Mouse (Mus musculus) cerebellum, adult 11 months (tissue): ENCODE measurements around the gene Slc25a44.
A peak's percentile ranks its signal among the peaks of the same experiment; 100 is the strongest.
"Not testable (repeated sequence)": the region's sequence is repeated elsewhere in the genome, so short reads cannot be mapped to it uniquely, and the experiment has no call there.

Experiments used
- DNase-seq: peaks from one replicate; pipeline ENCODE4 v3.0.0; 2022

Gene Slc25a44

DNA sequence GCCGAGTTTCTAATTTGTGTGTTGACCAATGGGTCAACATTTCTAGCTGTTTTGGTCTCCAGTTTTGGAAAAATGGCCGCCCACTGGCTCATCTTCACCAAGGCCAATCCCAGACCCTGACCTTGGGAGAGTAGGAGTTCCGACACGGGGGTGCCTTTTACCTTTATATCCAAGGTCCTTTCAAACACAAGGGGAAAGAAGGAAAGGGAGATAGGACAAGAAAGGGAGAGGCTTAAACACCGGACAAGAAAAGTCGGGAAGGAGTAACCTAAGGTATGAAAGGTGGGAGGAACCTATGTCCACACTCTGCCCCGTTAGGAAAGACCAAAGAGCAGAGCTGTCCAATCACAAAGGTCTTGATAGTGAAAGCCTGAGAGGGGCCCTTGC lies 14.3 kb downstream of the Slc25a44 start:
- DNase-seq, result no peak

DNA sequence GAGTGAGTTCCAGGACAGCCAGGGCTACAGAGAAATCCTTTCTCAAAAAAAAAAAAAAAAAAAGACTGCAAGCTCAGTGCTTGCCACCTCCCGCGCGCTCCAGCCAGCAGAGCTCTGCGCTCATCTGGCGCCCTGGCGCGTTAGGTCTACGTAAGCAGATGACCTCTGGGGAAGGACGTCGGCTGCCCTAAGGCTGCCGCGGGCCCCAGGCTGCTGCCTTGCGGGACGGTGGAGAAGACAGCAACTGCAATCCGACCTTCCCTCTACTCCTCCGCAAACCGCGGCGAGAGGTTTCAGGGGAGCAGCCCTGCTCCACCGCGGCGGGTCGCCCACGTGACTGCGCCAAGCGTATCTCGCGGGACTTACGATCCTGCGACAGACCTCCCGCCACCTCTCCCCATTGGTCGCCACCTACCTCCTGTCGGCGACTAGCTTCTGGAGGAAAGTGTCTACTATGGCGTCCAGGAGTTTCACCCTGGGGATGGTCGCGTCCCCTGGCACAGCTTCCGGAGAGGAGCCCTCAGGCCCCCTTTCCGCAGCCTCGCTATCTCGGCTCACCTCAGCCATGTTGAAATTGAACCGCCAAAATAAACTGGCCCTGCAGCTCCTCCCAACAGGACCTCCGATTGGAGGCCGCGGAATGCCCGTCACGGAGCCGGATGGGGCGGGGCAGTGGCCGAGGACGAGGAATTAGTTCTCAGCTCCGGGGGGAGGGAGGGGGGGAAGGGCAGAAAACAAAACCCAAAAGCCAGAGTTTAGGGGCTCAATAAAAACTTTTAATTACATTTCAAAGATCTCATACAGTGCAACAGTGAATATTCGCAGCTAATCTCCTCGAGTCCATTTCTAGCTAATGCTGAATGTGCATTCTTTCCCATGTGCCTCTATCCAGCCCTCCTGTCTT lies 14.9 kb downstream of the Slc25a44 start, which contains the start of gene Pmf1:
TSS of gene Pmf1 (minus strand) at position 591 of the 904 bp plus-strand sequence.
- peak; percentile 81 for DNase-seq

DNA sequence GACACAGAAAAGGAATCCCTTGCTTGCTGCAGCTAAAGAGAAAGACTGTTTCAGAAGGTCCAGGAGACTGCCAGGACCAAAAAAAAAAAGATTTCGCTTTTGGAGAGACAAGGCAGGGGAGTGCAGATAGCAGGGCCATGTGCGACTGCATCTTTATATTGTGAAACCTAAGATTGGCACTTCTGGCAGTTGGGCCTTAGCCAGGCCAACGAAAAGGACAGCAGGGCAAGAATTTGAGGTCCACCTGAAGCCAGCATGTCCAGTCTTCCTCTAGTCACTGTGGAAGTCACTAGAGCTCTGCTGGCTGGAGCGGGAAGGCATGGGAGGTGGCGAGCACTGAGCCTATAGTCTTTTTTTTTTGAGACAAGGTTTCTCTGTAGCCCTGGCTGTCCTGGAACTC lies 16.0 kb downstream of the Slc25a44 start:
- DNase-seq, result no peak

DNA sequence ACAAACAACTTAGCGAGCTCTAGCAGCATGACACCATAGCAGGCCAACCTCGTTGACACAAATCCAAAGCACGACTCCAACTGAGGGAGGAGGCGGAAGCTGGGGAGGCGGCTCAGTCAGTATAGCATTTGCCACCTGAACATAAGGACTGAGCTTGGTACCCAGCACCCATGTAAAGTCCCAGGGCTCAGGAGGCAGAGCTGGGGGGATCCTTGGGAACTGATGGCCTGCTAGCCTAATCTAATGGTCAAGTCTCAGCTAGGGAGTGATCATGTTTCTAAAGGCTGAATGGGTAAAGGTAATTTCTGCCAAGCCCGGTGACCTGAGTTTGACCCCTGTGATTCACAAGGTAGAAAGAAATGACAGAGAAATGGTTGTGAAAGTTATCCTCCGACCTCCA lies 17.4 kb downstream of the Slc25a44 start:
- DNase-seq, result no peak

DNA sequence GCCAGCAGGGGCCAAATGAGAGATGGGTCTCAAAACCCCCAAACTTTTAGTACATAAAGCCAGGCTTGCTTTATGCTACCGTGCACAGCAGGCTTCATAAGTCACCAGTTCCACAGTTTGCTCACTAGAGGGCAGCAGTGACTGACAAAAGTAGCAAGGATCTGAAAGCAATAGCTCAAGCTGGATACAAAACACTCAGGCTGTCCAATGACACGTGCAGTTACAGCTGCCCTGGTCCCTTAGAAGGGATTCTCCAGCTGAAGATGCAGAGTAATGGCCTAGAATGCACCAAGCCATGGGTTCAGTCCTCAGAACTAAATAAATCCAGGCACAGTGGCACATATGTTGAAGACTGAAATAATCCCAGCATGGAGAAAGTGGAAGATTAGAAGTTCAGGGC lies 17.8 kb downstream of the Slc25a44 start:
- peak; percentile 55 for DNase-seq

DNA sequence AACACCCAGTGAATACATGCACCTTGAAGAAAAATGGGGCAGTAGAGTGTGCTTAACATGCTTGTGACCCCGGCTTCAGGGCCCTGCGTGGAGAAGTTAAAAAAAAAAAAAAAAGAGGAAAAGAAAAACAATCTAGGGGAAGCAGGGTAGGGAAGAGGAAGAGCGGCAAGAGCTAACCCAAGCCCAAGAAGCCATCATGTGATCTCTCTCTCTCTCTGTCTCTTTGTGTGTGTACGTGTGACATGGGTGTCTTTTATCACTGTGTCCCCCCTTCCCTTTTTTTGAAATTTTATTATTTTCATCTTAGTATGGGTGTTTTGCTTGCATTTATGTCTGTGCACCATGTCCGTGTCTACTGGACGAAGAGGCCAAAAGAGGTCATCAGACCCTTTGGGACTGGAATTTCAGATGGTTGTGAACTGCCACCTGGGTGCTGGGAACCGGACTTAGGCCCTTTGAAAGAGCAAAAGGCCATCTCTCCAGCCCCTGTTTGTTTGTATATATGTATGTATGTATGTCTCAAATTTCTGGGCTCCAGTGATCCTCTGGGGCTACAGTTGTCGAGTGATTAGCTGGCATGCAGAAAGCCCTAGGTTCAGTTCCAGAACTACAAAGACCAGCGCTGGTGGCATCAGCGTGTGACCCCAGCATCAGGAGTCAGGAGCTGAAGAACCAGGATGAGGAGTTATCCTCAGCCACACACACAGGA lies 21.3 kb downstream of the Slc25a44 start:
- no peak for DNase-seq

DNA sequence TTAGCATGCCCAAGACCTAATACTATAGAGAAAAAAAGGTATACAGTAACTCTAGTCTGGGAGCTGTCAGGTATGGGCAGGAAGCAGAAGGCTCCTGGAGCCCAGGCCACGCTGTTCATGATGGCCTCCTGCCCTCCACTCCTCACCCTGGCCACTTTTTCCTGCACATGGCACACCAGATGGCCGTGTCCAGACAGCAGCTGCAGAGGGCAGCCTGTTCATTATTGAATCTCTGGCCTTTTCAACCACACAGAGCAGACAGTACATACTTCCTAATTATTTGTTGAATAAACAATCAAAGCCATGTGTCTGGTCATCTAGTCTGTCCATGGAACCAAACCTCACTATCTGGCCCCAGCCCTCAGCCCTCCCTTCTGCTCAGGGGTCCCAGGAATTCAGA lies 26.3 kb downstream of the Slc25a44 start:
- peak; percentile 80 for DNase-seq

DNA sequence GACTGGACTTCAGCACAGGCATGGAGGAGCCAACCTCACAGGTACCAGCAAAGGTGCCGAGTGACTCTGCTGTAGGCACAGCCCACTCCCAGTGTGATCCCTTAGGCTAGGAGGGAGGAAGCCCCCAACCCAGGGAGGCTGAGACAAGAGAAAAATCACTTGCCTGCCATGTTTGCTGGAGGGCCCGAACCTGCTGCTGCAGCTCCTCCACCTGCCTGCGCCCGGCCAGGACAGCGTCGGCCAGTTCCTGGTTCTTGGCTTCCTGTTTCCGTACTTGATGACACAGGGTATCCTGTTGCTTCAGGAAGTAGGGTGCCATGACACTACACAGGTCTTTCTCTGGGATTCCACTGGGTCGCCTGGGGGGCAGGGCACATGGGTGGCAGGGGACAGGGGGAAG lies 29.2 kb downstream of the Slc25a44 start:
- DNase-seq, result no peak

DNA sequence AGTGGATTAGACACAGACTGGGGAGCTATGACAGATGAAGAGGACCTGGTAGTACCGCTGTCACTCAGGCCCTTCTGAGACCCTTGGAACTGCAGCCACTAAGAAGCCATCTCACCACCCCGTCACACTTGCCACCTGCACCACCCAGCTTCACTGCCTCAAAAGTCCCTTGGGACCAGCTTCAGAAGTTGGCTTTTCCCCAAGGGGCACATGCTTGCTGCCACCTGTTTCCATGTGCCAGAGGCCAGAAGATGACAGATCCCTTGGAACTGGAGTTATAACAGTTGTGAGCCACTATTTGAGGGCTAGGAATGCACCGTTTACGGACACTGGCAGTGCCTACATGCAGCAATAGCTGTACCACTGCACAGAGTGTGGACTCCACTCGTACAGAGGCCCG lies 29.7 kb downstream of the Slc25a44 start:
- DNase-seq, result no peak

DNA sequence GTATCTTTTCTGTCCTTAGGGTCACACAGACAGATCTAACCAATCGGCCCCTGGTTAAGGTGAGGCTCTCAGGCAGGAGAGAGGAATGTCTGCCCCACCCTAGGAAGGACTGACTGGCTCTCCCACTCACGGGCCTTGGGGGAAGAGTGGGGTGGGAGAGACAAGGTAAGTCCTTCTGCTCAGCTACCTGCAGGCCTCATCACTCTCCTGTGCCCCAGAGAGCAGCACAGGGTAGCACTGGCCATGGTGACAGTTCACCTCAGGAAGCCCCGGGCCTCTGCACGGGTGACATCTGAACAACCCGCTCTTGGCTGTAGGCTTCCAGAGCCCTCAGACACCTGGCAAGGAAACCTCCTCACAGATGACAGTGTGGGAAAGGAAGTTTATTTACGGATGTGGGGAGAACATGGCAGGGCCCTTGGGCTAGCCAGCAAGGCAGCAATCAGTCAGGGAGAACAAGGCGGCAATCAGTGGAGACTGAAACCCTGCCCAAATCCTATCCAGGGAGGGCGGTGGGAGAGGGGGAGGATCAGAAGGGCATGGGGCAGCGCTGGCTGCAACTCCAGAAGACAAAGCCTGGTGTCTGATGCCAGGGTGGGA lies 31.1 kb downstream of the Slc25a44 start:
- no peak for DNase-seq

DNA sequence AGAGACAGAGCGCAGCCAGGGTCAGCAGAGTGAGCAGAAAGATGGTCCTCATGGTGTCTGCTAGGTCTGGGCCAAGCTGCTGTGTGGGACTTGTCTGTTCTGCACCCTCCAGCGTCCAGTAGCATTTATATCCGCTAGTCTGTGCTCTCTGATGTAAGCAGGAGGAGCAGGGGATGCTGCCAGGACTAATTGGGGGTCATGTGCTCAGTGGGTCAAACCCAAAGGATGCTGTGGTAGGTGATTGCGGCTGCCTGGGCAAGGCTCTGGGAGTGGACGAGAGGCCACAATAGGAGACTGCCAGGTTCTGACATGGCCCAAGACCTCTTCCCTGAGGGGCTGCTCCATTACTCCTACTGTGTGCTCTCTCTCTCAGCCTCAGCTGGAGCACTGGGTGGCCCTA lies 40.6 kb downstream of the Slc25a44 start, which contains the start of gene Bglap:
TSS of gene Bglap (minus strand) at position 101 of the 400 bp plus-strand sequence.
- no peak for DNase-seq

DNA sequence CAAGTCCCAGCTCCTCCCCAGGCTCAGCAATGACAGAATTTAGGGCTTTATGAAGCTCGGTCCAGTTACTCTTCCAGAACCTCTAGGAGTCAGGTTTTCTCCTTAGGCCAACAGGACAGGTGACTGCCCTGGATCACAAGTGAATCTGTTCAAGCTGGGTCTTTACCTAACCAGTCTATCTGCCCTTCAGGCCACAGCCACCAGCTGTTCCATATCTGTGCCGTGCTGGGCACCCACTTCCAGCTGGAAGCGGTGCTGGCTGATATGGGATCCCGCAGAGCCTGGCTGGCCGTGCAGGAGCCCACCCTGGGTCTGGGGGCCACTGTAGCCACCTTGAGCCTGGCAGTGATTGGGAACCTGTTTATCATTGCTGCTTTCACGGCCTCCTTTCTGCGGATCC lies 42.6 kb downstream of the Slc25a44 start:
- not testable (repeated sequence) for DNase-seq

DNA sequence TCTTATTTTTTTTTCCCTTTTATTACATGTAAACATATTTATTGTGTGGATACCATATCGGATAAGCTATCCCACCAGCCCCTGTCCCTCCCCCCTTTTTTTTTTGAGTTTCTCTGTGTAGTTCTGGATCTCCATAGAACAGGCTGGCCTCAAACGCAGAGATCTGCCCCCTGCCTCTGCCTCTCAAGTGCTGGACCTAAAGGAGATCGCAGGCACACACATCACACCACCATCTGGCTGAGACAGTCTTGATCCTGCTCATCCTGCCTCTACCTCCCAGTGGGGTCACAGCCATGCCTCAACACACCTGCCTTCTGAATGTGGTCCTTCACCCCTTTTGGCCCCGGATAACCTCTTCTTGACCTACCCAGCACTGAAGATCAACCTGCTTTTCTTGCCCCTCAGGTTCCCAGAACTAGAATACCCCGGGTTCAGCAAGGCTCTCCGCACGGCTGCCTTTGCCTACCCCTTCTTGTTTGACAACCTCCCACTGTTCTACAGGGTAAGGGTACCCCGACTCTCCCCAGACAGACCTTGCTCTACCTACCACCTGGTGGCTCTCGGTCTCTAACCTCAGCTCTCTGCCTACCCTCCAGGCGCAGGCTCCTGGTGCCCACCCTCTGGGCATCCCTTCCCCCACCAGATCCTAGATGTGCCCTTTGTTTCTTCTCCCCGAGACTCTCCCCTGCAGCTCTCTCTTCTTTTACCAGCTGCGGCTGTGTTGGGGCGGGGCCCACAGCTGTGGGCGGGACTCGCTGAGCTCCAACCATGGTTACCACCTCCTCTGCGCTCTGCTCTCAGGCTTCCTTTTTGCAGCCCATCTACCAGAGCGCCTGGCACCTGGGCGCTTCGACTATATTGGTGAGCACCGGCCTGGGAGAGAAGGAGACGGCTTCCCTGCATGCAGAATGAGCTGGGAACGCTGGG lies 43.3 kb downstream of the Slc25a44 start:
- DNase-seq, result not testable (repeated sequence)

DNA sequence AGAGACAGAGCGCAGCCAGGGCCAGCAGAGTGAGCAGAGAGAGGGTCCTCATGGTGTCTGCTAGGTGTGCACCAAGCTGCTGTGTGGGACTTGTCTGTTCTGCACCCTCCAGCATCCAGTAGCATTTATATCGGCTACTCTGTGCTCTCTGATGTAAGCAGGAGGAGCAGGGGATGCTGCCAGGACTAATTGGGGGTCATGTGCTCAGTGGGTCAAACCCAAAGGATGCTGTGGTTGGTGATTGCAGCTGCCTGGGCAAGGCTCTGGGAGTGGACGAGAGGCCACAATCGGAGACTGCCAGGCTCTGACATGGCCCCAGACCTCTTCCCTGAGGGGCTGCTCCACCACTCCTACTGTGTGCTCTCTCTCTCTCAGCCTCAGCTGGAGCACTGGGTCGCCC lies 46.3 kb downstream of the Slc25a44 start, which contains the start of gene Bglap2:
TSS of gene Bglap2 (minus strand) at position 101 of the 400 bp plus-strand sequence.
- not testable (repeated sequence) for DNase-seq

DNA sequence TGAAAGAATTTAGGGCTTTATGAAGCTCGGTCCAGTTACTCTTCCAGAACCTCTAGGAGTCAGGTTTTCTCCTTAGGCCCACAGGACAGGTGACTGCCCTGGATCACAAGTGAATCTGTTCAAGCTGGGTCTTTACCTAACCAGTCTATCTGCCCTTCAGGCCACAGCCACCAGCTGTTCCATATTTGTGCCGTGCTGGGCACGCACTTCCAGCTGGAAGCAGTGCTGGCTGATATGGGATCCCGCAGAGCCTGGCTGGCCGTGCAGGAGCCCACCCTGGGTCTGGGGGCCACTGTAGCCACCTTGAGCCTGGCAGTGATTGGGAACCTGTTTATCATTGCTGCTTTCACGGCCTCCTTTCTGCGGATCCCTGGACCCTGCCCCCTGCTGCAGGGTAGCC lies 48.3 kb downstream of the Slc25a44 start:
- not testable (repeated sequence) for DNase-seq

DNA sequence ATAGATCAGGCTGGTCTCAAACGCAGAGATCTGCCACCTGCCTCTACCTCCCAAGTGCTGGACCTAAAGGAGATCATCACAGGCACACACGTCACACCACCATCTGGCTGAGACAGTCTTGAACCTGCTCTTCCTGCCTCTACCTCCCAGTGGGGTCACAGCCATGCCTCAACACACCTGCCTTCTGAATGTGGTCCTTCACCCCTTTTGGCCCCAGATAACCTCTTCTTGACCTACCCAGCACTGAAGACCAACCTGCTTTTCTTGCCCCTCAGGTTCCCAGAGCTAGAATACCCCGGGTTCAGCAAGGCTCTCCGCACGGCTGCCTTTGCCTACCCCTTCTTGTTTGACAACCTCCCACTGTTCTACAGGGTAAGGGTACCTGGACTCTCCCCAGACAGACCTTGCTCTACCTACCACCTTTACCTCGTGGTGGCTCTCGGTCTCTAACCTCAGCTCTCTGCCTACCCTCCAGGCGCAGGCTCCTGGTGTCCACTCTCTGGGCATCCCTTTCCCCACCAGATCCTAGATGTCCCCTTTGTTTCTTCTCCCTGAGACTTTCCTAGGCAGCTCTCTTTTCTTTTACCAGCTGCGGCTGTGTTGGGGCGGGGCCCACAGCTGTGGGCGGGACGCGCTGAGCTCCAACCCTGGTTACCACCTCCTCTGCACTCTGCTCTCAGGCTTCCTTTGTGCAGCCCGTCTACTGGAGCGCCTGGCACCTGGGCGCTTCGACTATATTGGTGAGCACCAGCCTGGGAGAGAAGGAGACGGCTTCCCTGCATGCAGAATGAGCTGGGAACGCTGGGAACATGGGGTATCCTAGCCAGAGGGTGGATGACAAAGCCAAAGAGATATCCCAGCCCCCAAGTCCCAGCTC lies 49.0 kb downstream of the Slc25a44 start:
- not testable (repeated sequence) for DNase-seq

DNA sequence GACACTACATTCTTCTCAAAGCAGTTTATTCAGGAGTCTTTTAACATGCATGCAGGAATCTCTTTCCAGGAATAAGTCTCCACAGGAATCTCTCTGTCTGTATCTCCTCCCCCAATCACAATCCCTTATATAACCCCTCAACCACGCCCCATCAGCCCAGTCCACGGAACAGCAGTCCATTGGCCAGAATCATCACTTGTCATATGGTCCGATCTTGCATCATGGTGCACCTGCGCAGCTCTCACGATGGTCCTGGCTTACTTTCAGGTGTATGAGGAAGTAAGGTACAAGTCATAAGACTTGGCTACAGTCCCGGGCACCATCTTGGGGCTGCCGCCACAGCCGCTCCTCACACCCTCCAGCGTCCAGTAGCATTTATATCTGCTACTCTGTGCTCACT lies 52.3 kb downstream of the Slc25a44 start, which contains the start of gene Bglap3:
TSS of gene Bglap3 (minus strand) at position 101 of the 400 bp plus-strand sequence.
- not testable (repeated sequence) for DNase-seq

DNA sequence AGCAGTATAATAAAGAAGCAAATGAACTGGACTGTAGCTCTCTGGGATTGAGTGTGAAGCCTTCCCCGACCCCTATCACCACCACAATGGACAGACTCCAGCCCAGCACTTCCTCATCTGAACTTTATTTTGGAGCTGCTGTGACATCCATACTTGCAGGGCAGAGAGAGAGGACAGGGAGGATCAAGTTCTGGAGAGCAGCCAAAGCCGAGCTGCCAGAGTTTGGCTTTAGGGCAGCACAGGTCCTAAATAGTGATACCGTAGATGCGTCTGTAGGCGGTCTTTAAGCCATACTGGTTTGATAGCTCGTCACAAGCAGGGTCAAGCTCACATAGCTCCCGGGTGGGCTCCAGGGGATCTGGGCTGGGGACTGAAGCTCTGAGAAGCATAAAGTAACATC lies 56.4 kb downstream of the Slc25a44 start:
- DNase-seq, result not testable (repeated sequence)

DNA sequence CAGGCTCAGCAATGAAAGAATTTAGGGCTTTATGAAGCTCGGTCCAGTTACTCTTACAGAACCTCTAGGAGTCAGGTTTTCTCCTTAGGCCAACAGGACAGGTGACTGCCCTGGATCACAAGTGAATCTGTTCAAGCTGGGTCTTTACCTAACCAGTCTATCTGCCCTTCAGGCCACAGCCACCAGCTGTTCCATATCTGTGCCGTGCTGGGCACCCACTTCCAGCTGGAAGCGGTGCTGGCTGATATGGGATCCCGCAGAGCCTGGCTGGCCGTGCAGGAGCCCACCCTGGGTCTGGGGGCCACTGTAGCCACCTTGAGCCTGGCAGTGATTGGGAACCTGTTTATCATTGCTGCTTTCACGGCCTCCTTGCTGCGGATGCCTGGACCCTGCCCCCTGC lies 57.4 kb downstream of the Slc25a44 start:
- DNase-seq, result not testable (repeated sequence)

DNA sequence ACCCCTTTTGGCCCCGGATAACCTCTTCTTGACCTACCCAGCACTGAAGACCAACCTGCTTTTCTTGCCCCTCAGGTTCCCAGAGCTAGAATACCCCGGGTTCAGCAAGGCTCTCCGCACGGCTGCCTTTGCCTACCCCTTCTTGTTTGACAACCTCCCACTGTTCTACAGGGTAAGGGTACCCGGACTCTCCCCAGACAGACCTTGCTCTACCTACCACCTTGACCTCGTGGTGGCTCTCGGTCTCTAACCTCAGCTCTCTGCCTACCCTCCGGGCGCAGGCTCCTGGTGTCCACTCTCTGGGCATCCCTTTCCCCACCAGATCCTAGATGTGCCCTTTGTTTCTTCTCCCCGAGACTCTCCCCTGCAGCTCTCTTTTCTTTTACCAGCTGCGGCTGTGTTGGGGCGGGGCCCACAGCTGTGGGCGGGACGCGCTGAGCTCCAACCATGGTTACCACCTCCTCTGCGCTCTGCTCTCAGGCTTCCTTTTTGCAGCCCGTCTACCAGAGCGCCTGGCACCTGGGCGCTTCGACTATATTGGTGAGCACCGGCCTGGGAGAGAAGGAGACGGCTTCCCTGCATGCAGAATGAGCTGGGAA lies 58.0 kb downstream of the Slc25a44 start:
- not testable (repeated sequence) for DNase-seq
